Mouse (Mus musculus): ENCODE data around the gene Tmem200a. TPM values are rescaled to one million over a fixed set of nuclear protein-coding genes. Genes with fewer than 3 reads are reported as not detected.

The Tmem200a gene
- total RNA-seq (2014; rRNA removed): 32.0 and 42.6 TPM in 2 replicates
- 20.7 and 21.6 TPM in 2 replicates for polyA plus RNA-seq (2015; fragmentation: Nextera tagmentation; extraction: Ambion mirVana)

DNA sequence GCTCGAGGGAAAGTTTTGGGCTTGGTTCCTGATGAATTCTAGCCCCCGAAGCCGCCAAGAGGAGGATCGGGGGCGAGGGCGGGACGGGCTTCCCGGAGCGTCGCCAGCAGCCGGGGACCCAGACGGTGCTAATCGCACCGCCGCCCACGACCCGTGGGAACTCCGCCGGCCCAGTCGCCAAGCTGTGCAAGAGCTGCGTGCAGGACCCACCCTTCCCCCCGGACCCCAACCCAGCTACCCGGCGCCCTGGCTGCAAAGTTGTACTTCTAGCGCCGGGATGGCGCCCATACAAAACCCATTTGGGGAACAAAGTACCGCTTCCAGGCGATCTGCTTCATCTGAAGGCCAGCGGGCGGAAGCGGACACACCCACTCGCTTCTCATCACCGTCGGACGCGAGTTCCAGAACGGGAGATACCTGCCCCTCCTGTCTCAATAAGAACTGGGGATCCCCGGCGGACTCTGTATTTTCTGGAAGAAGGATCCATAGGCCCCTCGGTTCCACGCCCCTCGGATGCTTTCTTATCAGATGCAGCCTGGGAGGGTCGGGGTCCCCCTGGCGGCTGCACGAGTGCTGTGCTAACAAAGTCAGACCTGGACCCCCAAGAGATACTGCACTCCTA is at the start of gene Tmem200a:
Gene Tmem200a, minus strand, starts transcription at position 532 of the 622 bp plus-strand sequence.
- no peaks in the 10 kb centered on the region for H3K9me3 ChIP-seq (ENCODE audit: low read length)
- peaks cover 8% of the 10 kb centered on the region; the same call in 1 of the 2 replicates for H3K4me1 ChIP-seq (ENCODE audit: insufficient read depth, low read length)
- peak within 1 kb of the TSS; percentile 74 for H3K27ac ChIP-seq (ENCODE audit: low read depth, low read length)
- peak within 1 kb of the TSS; percentile 71 for H3K4me2 ChIP-seq (ENCODE audit: low read depth, low read length, poor library complexity, severe bottlenecking)
- H3K27me3 ChIP-seq (ENCODE audit: insufficient read depth, low read length): no peaks in the 10 kb centered on the region
- peak; percentile 91 for TF ChIP-seq CTCF (IDR thresholded peaks at IDR 0.05)
- ATAC-seq (ENCODE audit: low FRiP score) (peak; percentile 90), DNase-seq (ENCODE audit: low spot score) (peak; percentile 92)
- peak within 1 kb of the TSS; percentile 70 for H3K9ac ChIP-seq (replicated peaks; ENCODE audit: low read length, poor library complexity, severe bottlenecking)
- under 1% methylated on average over 46 of the region's 46 CpGs for WGBS
- H3K4me3 ChIP-seq (ENCODE audit: low read depth, low read length): peak within 1 kb of the TSS; percentile 84
- no peaks in the 10 kb centered on the region for H3K36me3 ChIP-seq (ENCODE audit: insufficient read depth, low read length)

DNA sequence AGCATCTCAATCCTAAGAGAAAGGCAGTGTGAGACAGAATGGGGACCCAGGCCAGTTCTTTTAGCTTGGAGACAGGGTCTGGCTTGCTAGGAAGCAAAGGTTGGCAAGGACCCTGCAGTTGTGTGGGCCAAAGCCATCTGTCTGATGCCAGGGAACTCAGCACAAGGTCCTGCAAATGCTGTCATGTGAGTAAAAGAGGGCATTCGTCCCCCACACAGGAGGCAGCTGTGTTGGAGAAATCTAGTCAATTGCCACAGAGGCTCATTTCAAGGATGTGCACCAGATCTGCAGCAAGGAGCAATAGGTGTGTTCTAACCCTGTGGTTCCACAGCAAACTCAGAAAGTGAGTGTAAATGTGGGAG is 41.0 kb upstream of the Tmem200a start:
- peak; percentile 64 for DNase-seq (ENCODE audit: low spot score)
- Histone ChIP-seq H3K27ac (ENCODE audit: low read depth, low read length) (no peak overlapping the region), H3K27me3 (ENCODE audit: insufficient read depth, low read length) (no peaks in the 10 kb centered on the region), H3K36me3 (ENCODE audit: insufficient read depth, low read length) (no peaks in the 10 kb centered on the region), H3K4me3 (ENCODE audit: low read depth, low read length) (no peak overlapping the region), H3K9me3 (ENCODE audit: low read length) (no peaks in the 10 kb centered on the region), H3K4me2 (ENCODE audit: low read depth, low read length, poor library complexity, severe bottlenecking) (no peak overlapping the region), H3K9ac (replicated peaks; ENCODE audit: low read length, poor library complexity, severe bottlenecking) (no peak overlapping the region), H3K4me1 (ENCODE audit: insufficient read depth, low read length) (no peaks in the 10 kb centered on the region)
- WGBS: 65% methylated on average over 1 of the region's 1 CpGs
- no peak for TF ChIP-seq CTCF (IDR thresholded peaks at IDR 0.05)
- ATAC-seq (ENCODE audit: low FRiP score): peak; percentile 47; the same call in 1 of the 2 replicates

DNA sequence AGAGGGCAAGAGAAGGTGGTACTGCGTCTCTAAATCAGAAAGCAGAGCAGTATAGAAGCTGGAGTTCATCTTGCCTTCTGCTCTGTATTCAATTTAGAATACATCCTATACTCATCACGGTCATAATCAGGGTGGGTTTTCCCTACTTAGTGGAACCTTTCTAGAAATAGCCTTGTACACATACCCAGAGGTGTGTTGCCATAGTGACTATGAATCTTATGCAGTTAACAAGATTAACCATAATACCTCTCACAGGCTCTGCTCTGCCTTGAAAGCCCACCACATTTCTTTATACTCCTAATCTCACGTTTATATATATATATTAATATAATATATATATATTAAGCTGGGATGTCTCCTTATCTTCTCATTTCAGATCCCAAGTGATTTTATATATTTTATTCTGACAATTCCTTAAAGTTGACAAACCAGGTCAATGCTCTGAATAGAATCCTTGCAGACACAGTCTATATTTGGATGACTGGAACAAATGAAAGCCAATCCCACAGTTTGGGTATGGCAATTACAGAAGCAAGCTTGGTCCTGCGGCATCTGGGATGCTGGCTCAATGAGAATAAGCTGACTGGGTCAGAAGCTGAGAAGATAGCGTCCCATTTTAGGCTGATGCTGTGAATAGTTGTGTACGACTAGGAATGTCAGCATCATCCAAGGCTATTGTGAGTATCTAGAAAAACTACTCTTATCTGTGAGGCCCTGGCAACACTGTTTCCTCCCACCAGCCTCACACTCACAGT is 40.4 kb upstream of the Tmem200a start:
- DNase-seq (ENCODE audit: low spot score): peak; percentile 12
- 63% methylated on average over 6 of the region's 6 CpGs for WGBS
- no peak for TF ChIP-seq CTCF (IDR thresholded peaks at IDR 0.05)
- Histone ChIP-seq H3K4me1 (ENCODE audit: insufficient read depth, low read length) (no peaks in the 10 kb centered on the region), H3K27ac (ENCODE audit: low read depth, low read length) (no peak overlapping the region), H3K9me3 (ENCODE audit: low read length) (no peaks in the 10 kb centered on the region), H3K4me3 (ENCODE audit: low read depth, low read length) (no peak overlapping the region), H3K9ac (replicated peaks; ENCODE audit: low read length, poor library complexity, severe bottlenecking) (no peak overlapping the region), H3K4me2 (ENCODE audit: low read depth, low read length, poor library complexity, severe bottlenecking) (no peak overlapping the region), H3K27me3 (ENCODE audit: insufficient read depth, low read length) (no peaks in the 10 kb centered on the region), H3K36me3 (ENCODE audit: insufficient read depth, low read length) (no peaks in the 10 kb centered on the region)
- peak; percentile 65 for ATAC-seq (ENCODE audit: low FRiP score)

GRCm38 (mm10) chr10:26114409-26114808 is 35.6 kb upstream of the Tmem200a start:
- H3K36me3 ChIP-seq (ENCODE audit: insufficient read depth, low read length): no peaks in the 10 kb centered on the region
- 72% methylated on average over 4 of the region's 4 CpGs for WGBS
- ATAC-seq (ENCODE audit: low FRiP score): no peak
- no peak overlapping the region for H3K9ac ChIP-seq (replicated peaks; ENCODE audit: low read length, poor library complexity, severe bottlenecking)
- H3K27me3 ChIP-seq (ENCODE audit: insufficient read depth, low read length): no peaks in the 10 kb centered on the region
- H3K9me3 ChIP-seq (ENCODE audit: low read length): no peaks in the 10 kb centered on the region
- DNase-seq (ENCODE audit: low spot score): peak; percentile 15
- H3K27ac ChIP-seq (ENCODE audit: low read depth, low read length): no peak overlapping the region
- no peaks in the 10 kb centered on the region for H3K4me1 ChIP-seq (ENCODE audit: insufficient read depth, low read length)
- H3K4me2 ChIP-seq (ENCODE audit: low read depth, low read length, poor library complexity, severe bottlenecking): no peak overlapping the region
- TF ChIP-seq CTCF (IDR thresholded peaks at IDR 0.05): no peak
- no peak overlapping the region for H3K4me3 ChIP-seq (ENCODE audit: low read depth, low read length)

- no peak overlapping the region for H3K27ac ChIP-seq (ENCODE audit: low read depth, low read length)
- H3K4me3 ChIP-seq (ENCODE audit: low read depth, low read length): no peak overlapping the region
- no peaks in the 10 kb centered on the region for H3K4me1 ChIP-seq (ENCODE audit: insufficient read depth, low read length)
- DNase-seq (ENCODE audit: low spot score): peak; percentile 72
- no peak for ATAC-seq (ENCODE audit: low FRiP score)
- no peak overlapping the region for H3K4me2 ChIP-seq (ENCODE audit: low read depth, low read length, poor library complexity, severe bottlenecking)
- H3K27me3 ChIP-seq (ENCODE audit: insufficient read depth, low read length): no peaks in the 10 kb centered on the region
- no peak overlapping the region for H3K9ac ChIP-seq (replicated peaks; ENCODE audit: low read length, poor library complexity, severe bottlenecking)
- TF ChIP-seq CTCF (IDR thresholded peaks at IDR 0.05): no peak
- no peaks in the 10 kb centered on the region for H3K9me3 ChIP-seq (ENCODE audit: low read length)
- WGBS: 72% methylated on average over 3 of the region's 3 CpGs
- H3K36me3 ChIP-seq (ENCODE audit: insufficient read depth, low read length): no peaks in the 10 kb centered on the region
Observed at GRCm38 (mm10) chr10:26103330-26103982, 24.6 kb upstream of the Tmem200a start.

GRCm38 (mm10) chr10:26082081-26082480 is 3.2 kb upstream of the Tmem200a start:
- Histone ChIP-seq H3K27me3 (ENCODE audit: insufficient read depth, low read length) (no peaks in the 10 kb centered on the region), H3K27ac (ENCODE audit: low read depth, low read length) (no peak overlapping the region), H3K9ac (replicated peaks; ENCODE audit: low read length, poor library complexity, severe bottlenecking) (no peak overlapping the region), H3K9me3 (ENCODE audit: low read length) (no peaks in the 10 kb centered on the region), H3K4me1 (ENCODE audit: insufficient read depth, low read length) (no peaks in the 10 kb centered on the region), H3K4me3 (ENCODE audit: low read depth, low read length) (no peak overlapping the region), H3K36me3 (ENCODE audit: insufficient read depth, low read length) (no peaks in the 10 kb centered on the region), H3K4me2 (ENCODE audit: low read depth, low read length, poor library complexity, severe bottlenecking) (no peak overlapping the region)
- 65% methylated on average over 4 of the region's 4 CpGs for WGBS
- no peak for DNase-seq (ENCODE audit: low spot score)
- TF ChIP-seq CTCF (IDR thresholded peaks at IDR 0.05): no peak
- no peak for ATAC-seq (ENCODE audit: low FRiP score)
